Mouse (Mus musculus): ENCODE measurements around the gene Olfr869.

Gene Olfr869

GRCm38 (mm10) chr9:20128709-20129108 is at the start of gene Olfr869:
Gene Olfr869 (plus strand): TSS chr9:20129009.
- DNase-seq (ENCODE audit: low spot score) = no peak

GRCm38 (mm10) chr9:20098326-20098725 is 30.5 kb upstream of the Olfr869 start, which contains the start of gene Olfr868:
Gene Olfr868 (plus strand): TSS chr9:20098626.
- no peak for DNase-seq (ENCODE audit: low spot score)

- no peak for DNase-seq (ENCODE audit: low spot score)
Observed at GRCm38 (mm10) chr9:20149706-20150105, 20.9 kb downstream of the Olfr869 start.

GRCm38 (mm10) chr9:20173957-20174356 is 45.1 kb downstream of the Olfr869 start, which contains the start of gene Olfr870:
Gene Olfr870 (minus strand): TSS chr9:20174057.
- no peak for DNase-seq (ENCODE audit: low spot score)

- no peak for DNase-seq (ENCODE audit: low spot score)
Observed at GRCm38 (mm10) chr9:20179463-20179862, 50.7 kb downstream of the Olfr869 start.

Data from ovary, postnatal 10 days (tissue).